Comparison of ENCODE assay signal across 1 mouse cellular context in the genomic region with DNA sequence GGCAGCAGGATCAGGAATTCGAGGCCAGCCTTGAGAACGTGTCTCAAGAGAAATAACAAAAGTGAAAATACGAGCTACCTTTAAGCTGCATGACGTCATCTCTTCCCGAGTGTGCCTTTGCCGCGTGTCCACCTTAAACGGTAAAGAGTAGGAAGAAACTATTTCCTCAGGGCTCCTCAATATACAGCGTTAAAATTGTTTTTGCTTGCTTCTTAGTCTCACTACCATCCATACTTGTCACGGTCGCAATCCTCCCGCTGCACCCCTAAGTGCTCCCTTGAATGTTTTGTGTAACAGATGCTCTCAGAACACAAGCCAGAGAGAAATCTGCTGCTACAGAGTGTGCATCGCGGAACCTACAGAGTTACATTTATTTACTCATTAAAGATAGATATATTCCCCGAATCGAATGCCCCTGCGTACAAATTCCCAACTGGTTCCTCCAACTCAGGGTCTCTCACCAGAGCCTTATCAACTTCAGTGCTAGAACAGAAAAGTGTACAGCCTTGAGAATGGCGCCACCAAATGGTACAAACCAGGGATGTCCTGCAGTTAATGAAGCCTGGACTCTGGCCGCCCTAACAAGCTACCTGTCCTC.
TF ChIP-seq lines count a peak whose summit lies in the region.

No protein-coding gene starts in this region.

TF ChIP-seq in CH12.LX, 34 proteins besides CTCF, POLR2A, EP300 and RAD21 (continued from another document):
- 0 out of 2 replicates have a peak, but pooled peaks have one; percentile 12 for TF ChIP-seq TBP (conservative IDR thresholded peaks at IDR 0.05; ENCODE audit: low read depth, low read length)
- no peak for TF ChIP-seq ELF1 (IDR thresholded peaks at IDR 0.05; ENCODE audit: low read depth, low read length)
- TF ChIP-seq IRF4 (IDR thresholded peaks at IDR 0.05; ENCODE audit: low read depth, low read length), result no peak
- TF ChIP-seq MAZ (IDR thresholded peaks at IDR 0.05; ENCODE audit: low read depth, low read length), result no peak
- TF ChIP-seq JUND (conservative IDR thresholded peaks at IDR 0.05; ENCODE audit: low read depth, low read length), result peak; percentile 86
- no peak for TF ChIP-seq POLR2AphosphoS2 (IDR thresholded peaks at IDR 0.05; ENCODE audit: low read depth, low read length)
- no peak for TF ChIP-seq USF1 (IDR thresholded peaks at IDR 0.05; ENCODE audit: low read depth, low read length)
- TF ChIP-seq CHD2 (IDR thresholded peaks at IDR 0.05; ENCODE audit: low read length), result no peak
- TF ChIP-seq USF2 (conservative IDR thresholded peaks at IDR 0.05; ENCODE audit: low read depth, low read length), result no peak
- TF ChIP-seq KAT2A (IDR thresholded peaks at IDR 0.05; ENCODE audit: insufficient replicate concordance, low read length), result no peak
- no peak for TF ChIP-seq MAFK (IDR thresholded peaks at IDR 0.05; ENCODE audit: insufficient replicate concordance, low read length)
- no peak for TF ChIP-seq ETS1 (conservative IDR thresholded peaks at IDR 0.05; ENCODE audit: low read depth, low read length)
- TF ChIP-seq MXI1 (IDR thresholded peaks at IDR 0.05; ENCODE audit: low read depth, low read length), result peak; percentile 59; the same call in 1 of the 2 replicates
- TF ChIP-seq TCF12 (IDR thresholded peaks at IDR 0.05; ENCODE audit: low read depth, low read length), result no peak
- peak; percentile 80; the same call in 1 of the 2 replicates for TF ChIP-seq MYC (IDR thresholded peaks at IDR 0.05; ENCODE audit: low read depth, low read length)
- peak; percentile 75 for TF ChIP-seq JUN (IDR thresholded peaks at IDR 0.05; ENCODE audit: insufficient read depth, low read depth, low read length)
- no peak; the same call in 1 of the 2 replicates for TF ChIP-seq MEF2A (IDR thresholded peaks at IDR 0.05; ENCODE audit: borderline replicate concordance, low read depth, low read length)
- TF ChIP-seq SMC3 (IDR thresholded peaks at IDR 0.05; ENCODE audit: low read depth, low read length), result peak; percentile 88
- TF ChIP-seq CHD1 (IDR thresholded peaks at IDR 0.05; ENCODE audit: low read depth, low read length), result no peak
- TF ChIP-seq GABPA (IDR thresholded peaks at IDR 0.05; ENCODE audit: insufficient replicate concordance, low read depth, low read length), result no peak
- TF ChIP-seq UBTF (IDR thresholded peaks at IDR 0.05; ENCODE audit: low read depth, low read length), result no peak
- TF ChIP-seq NELFE (IDR thresholded peaks at IDR 0.05; ENCODE audit: low read depth, low read length), result peak; percentile 48; the same call in 1 of the 2 replicates
- TF ChIP-seq PAX5 (IDR thresholded peaks at IDR 0.05; ENCODE audit: low read length), result no peak
- no peak for TF ChIP-seq BHLHE40 (IDR thresholded peaks at IDR 0.05; ENCODE audit: low read depth, low read length)
- peak; percentile 18; the same call in 1 of the 2 replicates for TF ChIP-seq SIN3A (IDR thresholded peaks at IDR 0.05; ENCODE audit: low read length)
- TF ChIP-seq ZMIZ1 (IDR thresholded peaks at IDR 0.05; ENCODE audit: low read depth, low read length), result no peak
- TF ChIP-seq RCOR1 (conservative IDR thresholded peaks at IDR 0.05; ENCODE audit: low read depth, low read length), result no peak
- TF ChIP-seq E2F4 (IDR thresholded peaks at IDR 0.05; ENCODE audit: insufficient replicate concordance, low read depth, low read length), result no peak
- no peak; the same call in 1 of the 2 replicates for TF ChIP-seq ZC3H11A (IDR thresholded peaks at IDR 0.05; ENCODE audit: low read depth, low read length)
